23 mouse cellular contexts compared by ENCODE assay signal in the genomic region with DNA sequence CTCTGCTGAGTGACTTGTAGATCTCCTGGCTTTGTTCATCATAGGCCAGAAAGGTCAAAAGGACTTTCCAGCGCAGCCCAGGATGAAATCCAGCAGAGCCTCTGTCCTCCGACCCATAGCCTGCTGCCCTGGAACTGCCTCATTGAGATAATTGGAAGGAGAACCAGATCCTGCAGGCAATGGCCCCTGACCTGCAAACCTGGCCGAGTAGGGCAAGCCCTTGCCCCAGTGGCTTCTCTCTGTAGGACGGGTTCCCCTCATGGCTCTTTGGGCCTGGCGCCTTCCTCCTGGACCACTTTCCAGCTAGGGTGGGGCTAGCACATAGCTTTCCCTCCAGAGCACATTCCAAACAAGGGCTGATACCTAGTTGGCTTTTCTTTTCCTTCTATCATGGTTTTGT.
DNase-seq lines count a peak whose midpoint lies in the region; ATAC-seq and TF ChIP-seq lines count a peak whose summit lies in the region.
"Had no signal": no experiment of that assay in that cellular context is flagged by ENCODE, and none has a peak within 500 bp of the region (broad histone marks: within the 10 kb centered on the region; RNA-seq: fewer than 3 reads in every experiment).

No protein-coding gene starts in this region.

- H3K36me3 ChIP-seq in embryonic facial prominence, embryonic 13.5 days = no peaks in the 10 kb centered on the region
- H3K36me3 ChIP-seq in embryonic facial prominence, embryonic 10.5 days (replicated peaks) = no peaks in the 10 kb centered on the region
- no peaks in the 10 kb centered on the region for H3K36me3 ChIP-seq in kidney, adult 2 months (ENCODE audit: control insufficient read depth, insufficient read depth, low read length)
- H3K36me3 ChIP-seq: embryonic facial prominence, embryonic 12.5 days; forebrain, embryonic 12.5 days; heart, embryonic 15.5 days; hindbrain, embryonic 15.5 days had no signal

- no peak overlapping the region for H3K4me3 ChIP-seq in embryonic facial prominence, embryonic 13.5 days
- H3K4me3 ChIP-seq in embryonic facial prominence, embryonic 10.5 days = no peak overlapping the region
- H3K4me3 ChIP-seq in kidney, adult 2 months (ENCODE audit: insufficient read depth, low read depth, low read length) = no peak overlapping the region
- H3K4me3 ChIP-seq in brown adipose tissue, adult 24 weeks (ENCODE audit: insufficient read depth, low read depth, low read length) = no peak overlapping the region
- H3K4me3 ChIP-seq: embryonic facial prominence, embryonic 12.5 days; forebrain, embryonic 12.5 days; heart, embryonic 15.5 days; hindbrain, embryonic 15.5 days had no signal

- H3K27me3 ChIP-seq in embryonic facial prominence, embryonic 13.5 days = no peaks in the 10 kb centered on the region
- no peaks in the 10 kb centered on the region for H3K27me3 ChIP-seq in embryonic facial prominence, embryonic 10.5 days (replicated peaks; ENCODE audit: low read depth, poor library complexity, severe bottlenecking)
- no peaks in the 10 kb centered on the region for H3K27me3 ChIP-seq in kidney, adult 2 months (replicated peaks; ENCODE audit: control insufficient read depth, insufficient read depth, low read length)
- H3K27me3 ChIP-seq: CH12.LX; embryonic facial prominence, embryonic 12.5 days; forebrain, embryonic 12.5 days; heart, embryonic 15.5 days; hindbrain, embryonic 15.5 days; Patski had no signal

- no peak for TF ChIP-seq POLR2A in kidney, adult 2 months (IDR thresholded peaks at IDR 0.05; ENCODE audit: low read depth, low read length)

- H3K9me3 ChIP-seq in embryonic facial prominence, embryonic 13.5 days = no peaks in the 10 kb centered on the region
- H3K9me3 ChIP-seq in embryonic facial prominence, embryonic 10.5 days = no peaks in the 10 kb centered on the region
- H3K9me3 ChIP-seq: embryonic facial prominence, embryonic 12.5 days; forebrain, embryonic 12.5 days; heart, embryonic 15.5 days; hindbrain, embryonic 15.5 days had no signal

- TF ChIP-seq CTCF in kidney, adult 2 months (conservative IDR thresholded peaks at IDR 0.05; ENCODE audit: insufficient read depth, insufficient read length, low read depth, low read length) = no peak

- peaks cover 12% of the 10 kb centered on the region for H3K4me1 ChIP-seq in embryonic facial prominence, embryonic 13.5 days
- peaks cover 20% of the 10 kb centered on the region for H3K4me1 ChIP-seq in embryonic facial prominence, embryonic 10.5 days
- H3K4me1 ChIP-seq in kidney, adult 2 months (ENCODE audit: control insufficient read depth, insufficient read depth, low read length) = peaks cover 40% of the 10 kb centered on the region
- H3K4me1 ChIP-seq in brown adipose tissue, adult 24 weeks (ENCODE audit: control insufficient read depth, insufficient read depth, insufficient read length, low read length) = peaks cover 28% of the 10 kb centered on the region

- DNase-seq in embryonic facial prominence, embryonic 10.5 days (ENCODE audit: low spot score) = no peak
- peak; percentile 52 for DNase-seq in kidney, adult 2 months
- no peak for DNase-seq in kidney, adult 11 months
- peak; percentile 51 for DNase-seq in R1 (ENCODE audit: low read depth, low spot score)
- DNase-seq in thymus, postnatal 4 days = no peak
- DNase-seq: adrenal gland, adult 8-10 months; cerebellum, adult 11 months; cerebellum, adult 8-10 months; cerebellum, postnatal 14 days; embryo, embryonic 11 days; gastrocnemius, postnatal 36 days; heart, adult 18-20 months had no signal

- WGBS in embryonic facial prominence, embryonic 13.5 days = 80% methylated on average over 5 of the region's 5 CpGs
- 70% methylated on average over 5 of the region's 5 CpGs for WGBS in embryonic facial prominence, embryonic 10.5 days
- 68% methylated on average over 5 of the region's 5 CpGs for WGBS in kidney, adult 2 months

- H3K27ac ChIP-seq in embryonic facial prominence, embryonic 13.5 days = 0 out of 2 replicates have a peak overlapping the region, but pooled peaks have one; percentile 16
- no peak overlapping the region for H3K27ac ChIP-seq in embryonic facial prominence, embryonic 10.5 days (replicated peaks)
- no peak overlapping the region for H3K27ac ChIP-seq in kidney, adult 2 months (ENCODE audit: insufficient read depth, low read depth, low read length)
- peak overlapping the region; percentile 77 for H3K27ac ChIP-seq in brown adipose tissue, adult 24 weeks (replicated peaks; ENCODE audit: low read depth, low read length)
- H3K27ac ChIP-seq: embryonic facial prominence, embryonic 12.5 days; forebrain, embryonic 12.5 days; heart, embryonic 15.5 days; hindbrain, embryonic 15.5 days had no signal

- H3K4me2 ChIP-seq in embryonic facial prominence, embryonic 13.5 days = no peak overlapping the region
- H3K4me2 ChIP-seq: embryonic facial prominence, embryonic 12.5 days; forebrain, embryonic 12.5 days; heart, embryonic 11.5 days; heart, embryonic 15.5 days; hindbrain, embryonic 15.5 days had no signal

- no peak for ATAC-seq in embryonic facial prominence, embryonic 13.5 days (ENCODE audit: insufficient number of reproducible peaks, insufficient read depth, low FRiP score, low TSS enrichment, low read depth)
- ATAC-seq: forebrain, embryonic 16.5 days; intestine, embryonic 16.5 days; Patski had no signal

- no peak overlapping the region for H3K9ac ChIP-seq in embryonic facial prominence, embryonic 13.5 days
- H3K9ac ChIP-seq: embryonic facial prominence, embryonic 12.5 days; forebrain, embryonic 12.5 days; heart, embryonic 15.5 days; hindbrain, embryonic 15.5 days had no signal

Comparison
In these comparisons a context has a peak if more than half of its experiments do, and no peak if none do; other contexts are left out.
1. H3K27ac ChIP-seq: peak in embryonic facial prominence, embryonic 13.5 days (single experiment) and brown adipose tissue, adult 24 weeks (single experiment); none in embryonic facial prominence, embryonic 10.5 days (single experiment) and kidney, adult 2 months (single experiment).
2. DNase-seq: peak in kidney, adult 2 months (single experiment) and R1 (single experiment); none in embryonic facial prominence, embryonic 10.5 days (single experiment), kidney, adult 11 months (single experiment) and thymus, postnatal 4 days (single experiment).